Mouse (Mus musculus): ENCODE data around the gene Eif4b. TPM values are rescaled to one million over a fixed set of nuclear protein-coding genes. Genes with fewer than 3 reads are reported as not detected.
A peak's percentile ranks its signal among the peaks of the same experiment; 100 is the strongest.

Gene Eif4b
- polyA plus RNA-seq, 1 experiment from 2014 or later = 54.0 TPM

GRCm38 (mm10) chr15:102092222-102092621 lies 18.6 kb downstream of the Eif4b start:
- Histone ChIP-seq H3K36me3 (ENCODE audit: insufficient read depth, low read length) (peaks cover 66% of the 10 kb centered on the region), H3K4me1 (ENCODE audit: insufficient read depth, low read depth, low read length) (peaks cover 1% of the 10 kb centered on the region; the same call in 1 of the 2 replicates)

GRCm38 (mm10) chr15:102094157-102094556 lies 20.6 kb downstream of the Eif4b start:
- Histone ChIP-seq H3K27ac (ENCODE audit: low read length) (no peak overlapping the region), H3K4me3 (ENCODE audit: low read depth, low read length) (no peak overlapping the region), H3K9me3 (ENCODE audit: low read length) (no peaks in the 10 kb centered on the region), H3K9ac (replicated peaks; ENCODE audit: low read depth) (no peak overlapping the region), H3K36me3 (ENCODE audit: insufficient read depth, low read length) (peaks cover 53% of the 10 kb centered on the region), H3K4me2 (replicated peaks; ENCODE audit: low read depth, low read length) (no peak overlapping the region), H3K27me3 (replicated peaks; ENCODE audit: insufficient read depth, low read length) (no peaks in the 10 kb centered on the region), H3K4me1 (ENCODE audit: insufficient read depth, low read depth, low read length) (peaks cover 12% of the 10 kb centered on the region)
- TF ChIP-seq CTCF (IDR thresholded peaks at IDR 0.05) = peak; percentile 18; the same call in 1 of the 2 replicates
- TF ChIP-seq EP300 (IDR thresholded peaks at IDR 0.05) = no peak
- ATAC-seq (no peak), DNase-seq (ENCODE audit: low spot score) (no peak)
- 59% methylated on average over 2 of the region's 2 CpGs for WGBS

More at GRCm38 (mm10) chr15:102092222-102092621, 18.6 kb downstream of the Eif4b start:
- Histone ChIP-seq H3K9me3 (ENCODE audit: low read length) (no peaks in the 10 kb centered on the region), H3K4me2 (replicated peaks; ENCODE audit: low read depth, low read length) (no peak overlapping the region), H3K27me3 (replicated peaks; ENCODE audit: insufficient read depth, low read length) (no peaks in the 10 kb centered on the region), H3K4me3 (ENCODE audit: low read depth, low read length) (no peak overlapping the region), H3K27ac (ENCODE audit: low read length) (no peak overlapping the region), H3K9ac (replicated peaks; ENCODE audit: low read depth) (no peak overlapping the region)
- 56% methylated on average over 4 of the region's 4 CpGs for whole genome bisulfite sequencing
- TF ChIP-seq CTCF (IDR thresholded peaks at IDR 0.05) = no peak
- peak; percentile 64; the same call in 1 of the 2 replicates for TF ChIP-seq EP300 (IDR thresholded peaks at IDR 0.05)
- DNase-seq (ENCODE audit: low spot score) = peak; percentile 81
- peak; percentile 84 for ATAC-seq

GRCm38 (mm10) chr15:102094988-102095387 lies 21.4 kb downstream of the Eif4b start:
- peaks cover 45% of the 10 kb centered on the region; the same call in 1 of the 2 replicates for H3K36me3 ChIP-seq (ENCODE audit: insufficient read depth, low read length)
- DNase-seq (ENCODE audit: low spot score) (no peak), ATAC-seq (no peak)
- no peak overlapping the region for H3K4me2 ChIP-seq (replicated peaks; ENCODE audit: low read depth, low read length)
- no peaks in the 10 kb centered on the region for H3K27me3 ChIP-seq (replicated peaks; ENCODE audit: insufficient read depth, low read length)
- H3K9ac ChIP-seq (replicated peaks; ENCODE audit: low read depth) = no peak overlapping the region
- H3K4me3 ChIP-seq (ENCODE audit: low read depth, low read length) = no peak overlapping the region
- no peak overlapping the region for H3K27ac ChIP-seq (ENCODE audit: low read length)
- 65% methylated on average over 16 of the region's 16 CpGs for WGBS
- peaks cover 19% of the 10 kb centered on the region for H3K4me1 ChIP-seq (ENCODE audit: insufficient read depth, low read depth, low read length)
- H3K9me3 ChIP-seq (ENCODE audit: low read length) = no peaks in the 10 kb centered on the region
- no peak for TF ChIP-seq EP300 (IDR thresholded peaks at IDR 0.05)
- no peak for TF ChIP-seq CTCF (IDR thresholded peaks at IDR 0.05)

- DNase-seq (ENCODE audit: low spot score) = no peak
- Histone ChIP-seq H3K9ac (replicated peaks; ENCODE audit: low read depth) (no peak overlapping the region), H3K4me2 (replicated peaks; ENCODE audit: low read depth, low read length) (no peak overlapping the region), H3K4me1 (ENCODE audit: insufficient read depth, low read depth, low read length) (peaks cover 26% of the 10 kb centered on the region), H3K27ac (ENCODE audit: low read length) (peak overlapping the region; percentile 21), H3K36me3 (ENCODE audit: insufficient read depth, low read length) (peaks cover 30% of the 10 kb centered on the region; the same call in 1 of the 2 replicates), H3K9me3 (ENCODE audit: low read length) (no peaks in the 10 kb centered on the region), H3K4me3 (ENCODE audit: low read depth, low read length) (no peak overlapping the region), H3K27me3 (replicated peaks; ENCODE audit: insufficient read depth, low read length) (no peaks in the 10 kb centered on the region)
- no peak for ATAC-seq
- 67% methylated on average over 8 of the region's 8 CpGs for WGBS
- TF ChIP-seq CTCF (IDR thresholded peaks at IDR 0.05) (no peak), EP300 (IDR thresholded peaks at IDR 0.05) (no peak)
These were observed 23.8 kb downstream of the Eif4b start for GRCm38 (mm10) chr15:102097147-102097915.

GRCm38 (mm10) chr15:102097991-102098555 lies 24.5 kb downstream of the Eif4b start:
- Histone ChIP-seq H3K27ac (ENCODE audit: low read length) (peak overlapping the region; percentile 21; the same call in 1 of the 2 replicates), H3K36me3 (ENCODE audit: insufficient read depth, low read length) (peaks cover 25% of the 10 kb centered on the region; the same call in 1 of the 2 replicates), H3K27me3 (replicated peaks; ENCODE audit: insufficient read depth, low read length) (no peaks in the 10 kb centered on the region), H3K4me3 (ENCODE audit: low read depth, low read length) (no peak overlapping the region), H3K9ac (replicated peaks; ENCODE audit: low read depth) (no peak overlapping the region), H3K4me2 (replicated peaks; ENCODE audit: low read depth, low read length) (no peak overlapping the region), H3K9me3 (ENCODE audit: low read length) (no peaks in the 10 kb centered on the region), H3K4me1 (ENCODE audit: insufficient read depth, low read depth, low read length) (peaks cover 26% of the 10 kb centered on the region)
- TF ChIP-seq EP300 (IDR thresholded peaks at IDR 0.05) (no peak), CTCF (IDR thresholded peaks at IDR 0.05) (no peak)
- DNase-seq (ENCODE audit: low spot score) (peak; percentile 60), ATAC-seq (no peak)
- WGBS = 30% methylated on average over 5 of the region's 5 CpGs

- TF ChIP-seq EP300 (IDR thresholded peaks at IDR 0.05) = no peak
- no peak for TF ChIP-seq CTCF (IDR thresholded peaks at IDR 0.05)
- 0 out of 2 replicates have a peak overlapping the region, but pooled peaks have one; percentile 100 for H3K27ac ChIP-seq (ENCODE audit: low read length)
- peak overlapping the region; percentile 87 for H3K4me2 ChIP-seq (replicated peaks; ENCODE audit: low read depth, low read length)
- peaks cover 13% of the 10 kb centered on the region; the same call in 1 of the 2 replicates for H3K36me3 ChIP-seq (ENCODE audit: insufficient read depth, low read length)
- no peaks in the 10 kb centered on the region for H3K9me3 ChIP-seq (ENCODE audit: low read length)
- H3K4me3 ChIP-seq (ENCODE audit: low read depth, low read length) = no peak overlapping the region
- no peaks in the 10 kb centered on the region for H3K27me3 ChIP-seq (replicated peaks; ENCODE audit: insufficient read depth, low read length)
- ATAC-seq (no peak), DNase-seq (ENCODE audit: low spot score) (peak; percentile 35)
- no peak overlapping the region for H3K9ac ChIP-seq (replicated peaks; ENCODE audit: low read depth)
- WGBS = 49% methylated on average over 5 of the region's 5 CpGs
- H3K4me1 ChIP-seq (ENCODE audit: insufficient read depth, low read depth, low read length) = peaks cover 26% of the 10 kb centered on the region
These were observed 25.7 kb downstream of the Eif4b start for GRCm38 (mm10) chr15:102099260-102099659.

Data from lung, postnatal 0 days (tissue).